Mouse (Mus musculus): ENCODE data around the gene Prop1. TPM values are rescaled to one million over a fixed set of nuclear protein-coding genes. Genes with fewer than 3 reads are reported as not detected.

Prop1 gene
- polyA plus RNA-seq (2017; shearing (Covaris generic)), result not detected

DNA sequence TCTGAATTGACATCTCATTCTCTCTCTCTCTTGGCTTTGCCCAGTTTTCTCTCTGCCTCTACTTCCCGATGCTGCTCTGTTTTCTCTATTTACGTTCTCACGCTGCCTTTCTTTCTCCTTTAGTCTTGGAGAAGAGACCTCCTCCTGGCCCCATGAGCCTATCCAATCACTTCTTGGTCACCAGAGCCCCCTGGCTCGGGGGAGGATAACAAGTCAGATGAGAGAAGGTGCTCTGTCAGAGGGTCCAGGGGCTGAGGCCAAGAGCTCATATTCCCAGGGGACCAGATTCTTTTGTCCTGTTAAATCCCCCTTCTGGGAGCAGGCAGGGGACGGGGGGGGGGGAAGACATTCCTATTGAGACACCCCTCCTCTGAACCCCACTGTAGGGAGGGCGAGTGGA, at the start of gene Prop1:
Gene Prop1 (minus strand): TSS at position 101 of the 400 bp plus-strand sequence.

GRCm38 (mm10) chr11:51003296-51003695, 49.7 kb upstream of the Prop1 start, which contains the start of gene Olfr51:
TSS of gene Olfr51 (plus strand) at chr11:51003596.

GRCm38 (mm10) chr11:50981667-50982066, 28.1 kb upstream of the Prop1 start, which contains the start of gene Olfr1377:
TSS of gene Olfr1377 (plus strand) at chr11:50981967.

GRCm38 (mm10) chr11:50966230-50966629, 12.7 kb upstream of the Prop1 start, which contains the start of gene Olfr1378:
TSS of gene Olfr1378 (plus strand) at chr11:50966530.

DNA sequence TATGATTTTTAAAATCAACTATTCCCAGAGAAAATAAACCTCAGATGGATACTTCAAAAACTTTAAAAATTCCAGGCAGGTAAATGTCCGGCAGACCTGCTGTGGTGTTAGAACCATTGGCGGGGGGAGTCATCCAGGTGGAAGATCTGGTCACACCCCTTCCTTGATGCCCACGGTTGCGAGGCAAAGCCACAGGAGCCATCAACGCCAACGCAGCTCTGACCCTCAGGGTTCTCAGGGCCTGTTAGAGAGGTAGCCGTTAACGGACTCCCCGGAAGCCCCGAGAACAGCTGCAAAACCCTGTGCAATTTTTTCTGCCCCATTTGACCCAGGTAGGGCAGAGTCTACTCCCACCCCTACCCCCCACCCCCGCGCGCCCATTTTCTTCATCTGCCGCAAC, 10.1 kb downstream of the Prop1 start, which contains the start of gene 4933414I15Rik:
Gene 4933414I15Rik (minus strand): TSS at position 260 of the 400 bp plus-strand sequence.

GRCm38 (mm10) chr11:50931451-50931866, 22.1 kb downstream of the Prop1 start, which contains the start of gene Zfp354b:
TSS of gene Zfp354b (minus strand) at chr11:50931633.

DNA sequence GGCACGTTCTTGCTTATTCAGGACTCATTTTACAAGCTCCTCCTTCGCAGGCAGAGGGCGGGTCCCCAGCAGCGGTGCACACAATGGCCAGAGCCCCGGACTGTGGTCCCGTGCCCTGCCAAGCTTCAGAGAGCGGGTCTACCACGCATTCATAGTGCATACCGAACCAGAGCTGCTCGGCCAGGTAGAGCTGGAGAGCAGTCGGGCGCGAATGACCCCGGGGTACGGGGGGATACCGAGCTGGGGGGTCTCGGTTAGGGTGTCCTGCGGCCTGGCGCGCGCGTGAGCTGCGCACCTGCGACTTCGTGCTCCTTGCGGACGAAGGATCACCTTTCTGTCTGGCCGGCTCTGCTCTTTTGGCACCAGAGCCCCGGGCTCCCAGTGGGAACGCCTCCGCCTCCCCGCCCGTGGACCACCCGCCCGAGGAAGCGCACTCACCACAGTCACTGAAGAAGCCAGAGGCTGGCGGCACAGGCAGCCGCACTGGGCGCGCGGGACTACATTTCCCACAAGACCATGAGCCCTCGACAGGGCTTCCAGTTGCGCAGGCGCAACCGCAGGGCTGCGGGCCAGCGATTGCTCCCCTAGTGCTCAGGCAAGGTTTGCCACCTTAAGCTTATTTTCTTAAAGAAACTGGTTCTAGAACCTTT, 37.8 kb downstream of the Prop1 start, which contains the start of gene Zfp2:
Gene Zfp2 (minus strand): TSS at position 495 of the 650 bp plus-strand sequence.

Other genes with a start within 250 kb of the Prop1 start
- gene Zfp354c, start 126.0 kb downstream of the Prop1 start, polyA plus RNA-seq (2017; shearing (Covaris generic)), result 1.5 TPM
- not detected for gene Zfp879, start 112.2 kb downstream of the Prop1 start, polyA plus RNA-seq (2017; shearing (Covaris generic))
- gene Grm6, start 103.1 kb downstream of the Prop1 start, polyA plus RNA-seq (2017; shearing (Covaris generic)), result 0.07 TPM
- gene Zfp454, start 66.1 kb downstream of the Prop1 start, polyA plus RNA-seq (2017; shearing (Covaris generic)), result not detected
- 1.9 TPM for gene Zfp2, start 37.6 kb downstream of the Prop1 start, polyA plus RNA-seq (2017; shearing (Covaris generic))
- not detected for gene Zfp354b, start 22.1 kb downstream of the Prop1 start, polyA plus RNA-seq (2017; shearing (Covaris generic))
- gene 4933414I15Rik, start 10.0 kb downstream of the Prop1 start, polyA plus RNA-seq (2017; shearing (Covaris generic)), result not detected
- not detected for gene Olfr1378, start 12.8 kb upstream of the Prop1 start, polyA plus RNA-seq (2017; shearing (Covaris generic))
- not detected for gene Olfr1377, start 28.2 kb upstream of the Prop1 start, polyA plus RNA-seq (2017; shearing (Covaris generic))
- not detected for gene Olfr51, start 49.8 kb upstream of the Prop1 start, polyA plus RNA-seq (2017; shearing (Covaris generic))
- 0.10 TPM for gene Olfr54, start 60.5 kb upstream of the Prop1 start, polyA plus RNA-seq (2017; shearing (Covaris generic))
- gene Olfr1375, start 94.3 kb upstream of the Prop1 start, polyA plus RNA-seq (2017; shearing (Covaris generic)), result not detected
- not detected for gene Zfp354a, start 105.5 kb upstream of the Prop1 start, polyA plus RNA-seq (2017; shearing (Covaris generic))

Data from activated CD4-positive, CD25-positive, alpha-beta regulatory T cell, adult 9 weeks (primary cell).